12 mouse cellular contexts compared by ENCODE assay signal in the genomic region with DNA sequence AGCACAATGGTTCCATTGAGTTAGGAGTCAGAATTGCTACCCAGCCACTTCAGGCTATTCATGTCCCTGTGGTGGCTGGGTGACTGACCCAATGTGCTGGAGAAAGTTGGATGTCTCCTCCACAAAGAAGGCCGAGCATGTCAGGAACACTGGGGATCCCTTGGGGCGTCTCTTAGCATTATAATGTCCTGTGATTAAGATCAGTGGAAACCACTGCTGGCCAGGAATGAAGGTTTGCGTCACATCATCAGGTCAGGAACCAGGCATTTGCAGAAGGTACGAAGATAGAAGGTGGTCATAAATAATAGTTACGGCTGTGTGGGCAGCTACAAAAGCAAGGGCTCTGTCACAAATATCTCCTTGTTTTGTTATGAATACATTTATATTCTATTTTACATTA.
"Had no signal": no experiment of that assay in that cellular context is flagged by ENCODE, and none has a peak within 500 bp of the region (broad histone marks: within the 10 kb centered on the region; RNA-seq: fewer than 3 reads in every experiment).

No protein-coding gene starts in this region.

- DNase-seq: retina, postnatal 1 day; right cerebral cortex, adult 18-20 months; right cerebral cortex, postnatal 14 days; right cerebral cortex, postnatal 25 days; right cerebral cortex, postnatal 4 days; spleen, adult 18-20 months; thymus, adult 18-20 months; thymus, adult 2 months; thymus, postnatal 14 days; thymus, postnatal 25 days; thymus, postnatal 36 days; thymus, postnatal 4 days had no signal
